Mouse (Mus musculus) ES-E14 (cell line): ENCODE results near the gene Hist1h2aa. TPM values are rescaled to one million over a fixed set of nuclear protein-coding genes. Genes with fewer than 3 reads are reported as not detected.

Source experiments
- DNase-seq: peaks from one replicate; pipeline ENCODE4 v3.0.0-alpha.2; 2013; ENCODE audit warnings: low read depth, low spot score
- H3K27ac ChIP-seq: 2 replicates; pipeline ENCODE4 v1.5.1; 2012; ENCODE audit warnings: low read depth, mild to moderate bottlenecking, low read length, moderate library complexity, mixed read lengths; ENCODE audit not compliant: poor library complexity, insufficient read depth, severe bottlenecking
- H3K36me3 ChIP-seq: 2 replicates; pipeline ENCODE4 v1.6.1; 2012; ENCODE audit warnings: mild to moderate bottlenecking, low read length, moderate library complexity, mixed read lengths; ENCODE audit not compliant: control insufficient read depth, poor library complexity, insufficient read depth, severe bottlenecking
- H3K4me1 ChIP-seq, 2 experiments: fragments of 150-350 bp in 1 of 2; sonication (generic) in 1 of 2; 2 replicates each; pipeline ENCODE4 v1.6.1; 2012; ENCODE audit warnings: low read length in 2 of 2, mild to moderate bottlenecking in 1 of 2, mixed read lengths in 1 of 2; ENCODE audit not compliant: control insufficient read depth in 2 of 2, insufficient read depth in 2 of 2, poor library complexity in 1 of 2
- H3K4me3 ChIP-seq, 2 experiments: fragments of 150-350 bp in 1 of 2; sonication (generic) in 1 of 2; 2 replicates each; pipeline ENCODE4 v1.5.1; 2012; ENCODE audit warnings: low read length in 2 of 2, low read depth in 1 of 2, mild to moderate bottlenecking in 1 of 2, mixed read lengths in 1 of 2; ENCODE audit not compliant: insufficient read depth in 1 of 2, poor library complexity in 1 of 2, severe bottlenecking in 1 of 2
- H3K9ac ChIP-seq: 2 replicates; pipeline ENCODE4 v1.6.1; 2012; ENCODE audit warnings: low read depth, mild to moderate bottlenecking, low read length, mixed read lengths; ENCODE audit not compliant: poor library complexity, insufficient read depth, severe bottlenecking
- H3K9me3 ChIP-seq: fragments of 150-350 bp; sonication (generic); 2 replicates; pipeline ENCODE4 v1.6.1; 2012; ENCODE audit warnings: low read depth, mild to moderate bottlenecking, low read length; ENCODE audit not compliant: control insufficient read depth, insufficient read depth
- CHD2 ChIP-seq: IDR thresholded peaks from 2 replicates; pipeline ENCODE4 v1.6.1; 2014; ENCODE audit warnings: mild to moderate bottlenecking, low read depth, low read length, inconsistent platforms
- HCFC1 ChIP-seq: IDR thresholded peaks from 2 replicates; pipeline ENCODE4 v1.6.1; 2012; ENCODE audit warnings: low read length, inconsistent platforms, borderline replicate concordance; ENCODE audit not compliant: insufficient read depth
- MAFK ChIP-seq: IDR thresholded peaks from 2 replicates; pipeline ENCODE4 v1.6.1; 2014; ENCODE audit warnings: mild to moderate bottlenecking, low read depth, low read length, inconsistent platforms; ENCODE audit not compliant: insufficient read depth
- ZC3H11A ChIP-seq: IDR thresholded peaks from 2 replicates; pipeline ENCODE4 v1.6.1; 2012; ENCODE audit warnings: low read depth, mild to moderate bottlenecking, inconsistent platforms, low read length, borderline replicate concordance
- ZNF384 ChIP-seq: IDR thresholded peaks from 2 replicates; pipeline ENCODE4 v1.6.1; 2012; ENCODE audit warnings: low read depth, low read length, inconsistent platforms
- in situ Hi-C, 2 experiments: fragments of 600-800 bp; cut with MboI; formaldehyde crosslinking; loops; one replicate each; pipeline ENCODE4 v1.15.1; 2025; ENCODE audit warnings: low sequenced_read_pairs in 2 of 2, inconsistent platforms in 1 of 2; ENCODE audit not compliant: unreplicated experiment in 2 of 2
- total RNA-seq: library from RNA; depleted of rRNA; stranded (reverse); fragments of 300-350 nt; gene quantifications from 2 replicates; pipeline ENCODE4 v1.2.3, GENCODE M21; 2012

Gene Hist1h2aa
- total RNA-seq, 1 experiment: 167 TPM

DNA sequence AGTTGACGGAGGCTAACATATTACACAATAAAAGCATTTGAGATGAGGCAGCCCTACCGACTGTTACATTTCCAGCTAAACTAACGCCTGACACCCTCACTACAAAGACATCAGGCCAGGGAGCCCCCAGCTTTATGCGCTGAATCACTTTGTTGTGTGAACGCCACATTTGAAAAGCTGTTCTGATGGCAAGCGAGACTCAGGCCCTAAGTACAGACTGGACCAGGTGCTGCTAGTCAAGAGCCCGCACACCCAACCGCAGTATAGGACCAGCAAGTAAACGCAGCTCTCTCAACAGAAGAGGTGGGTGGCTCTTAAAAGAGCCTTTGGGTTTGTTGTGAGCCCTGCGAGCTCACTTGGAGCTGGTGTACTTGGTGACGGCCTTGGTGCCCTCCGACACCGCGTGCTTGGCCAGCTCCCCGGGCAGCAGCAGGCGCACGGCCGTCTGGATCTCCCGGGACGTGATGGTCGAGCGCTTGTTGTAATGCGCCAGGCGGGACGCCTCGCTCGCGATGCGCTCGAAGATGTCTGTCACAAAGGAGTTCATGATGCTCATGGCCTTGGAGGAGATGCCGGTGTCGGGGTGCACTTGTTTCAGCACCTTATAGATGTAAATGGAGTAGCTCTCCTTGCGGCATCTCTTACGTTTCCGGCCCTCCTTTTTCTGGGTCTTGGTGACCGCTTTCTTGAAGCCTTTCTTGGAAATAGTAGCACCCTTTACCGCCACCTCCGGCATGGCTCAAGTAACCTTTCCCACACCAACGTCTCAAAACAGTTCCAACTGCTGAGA lies 646 bp upstream of the Hist1h2aa start, which contains the start of gene Hist1h2ba:
Hist1h2ba (minus strand) TSS at position 736 of the 790 bp plus-strand sequence.
- H3K9me3 ChIP-seq: no peaks in the 10 kb centered on the region
- H3K27ac ChIP-seq: no peak within 1 kb of the TSS
- peaks cover 0 to 6% of the 10 kb centered on the region in 2 experiments; a peak in 1 of 4 replicates for H3K4me1 ChIP-seq
- DNase-seq: peak; percentile 8
- TF ChIP-seq HCFC1 (no peak), MAFK (no peak), ZC3H11A (no peak), CHD2 (no peak), ZNF384 (no peak)
- no peaks in the 10 kb centered on the region for H3K36me3 ChIP-seq
- H3K9ac ChIP-seq: no peak within 1 kb of the TSS
- peak within 1 kb of the TSS; percentile 3 to 47; a peak in 2 of 4 replicates for H3K4me3 ChIP-seq
- in situ Hi-C loops: no loop called here

DNA sequence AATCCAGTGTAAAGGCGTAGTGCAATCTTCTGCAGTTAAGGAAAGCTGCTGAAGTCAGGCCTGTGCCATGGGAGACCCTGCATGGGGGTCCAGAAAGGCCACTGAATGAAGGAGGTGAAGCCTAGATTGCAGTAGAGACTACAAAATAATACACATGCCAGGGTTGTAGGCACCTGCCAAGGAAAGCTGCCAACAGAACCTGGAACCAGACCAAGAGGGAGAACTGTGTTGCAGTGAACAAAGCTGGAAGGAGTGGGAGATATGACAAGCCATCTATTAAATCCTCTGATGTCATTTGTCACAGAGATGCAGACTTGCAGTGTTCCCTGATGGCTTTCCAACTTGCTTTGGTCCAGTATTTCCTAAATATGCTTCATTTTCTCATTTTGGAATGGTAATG lies 4.4 kb downstream of the Hist1h2aa start:
- peaks cover 0 to 6% of the 10 kb centered on the region in 2 experiments; a peak in 1 of 4 replicates for H3K4me1 ChIP-seq
- no peak for TF ChIP-seq CHD2
- no peak for TF ChIP-seq HCFC1
- no peak for TF ChIP-seq ZNF384
- TF ChIP-seq MAFK: no peak
- no peak for TF ChIP-seq ZC3H11A
- H3K4me3 ChIP-seq: no peak overlapping the region

DNA sequence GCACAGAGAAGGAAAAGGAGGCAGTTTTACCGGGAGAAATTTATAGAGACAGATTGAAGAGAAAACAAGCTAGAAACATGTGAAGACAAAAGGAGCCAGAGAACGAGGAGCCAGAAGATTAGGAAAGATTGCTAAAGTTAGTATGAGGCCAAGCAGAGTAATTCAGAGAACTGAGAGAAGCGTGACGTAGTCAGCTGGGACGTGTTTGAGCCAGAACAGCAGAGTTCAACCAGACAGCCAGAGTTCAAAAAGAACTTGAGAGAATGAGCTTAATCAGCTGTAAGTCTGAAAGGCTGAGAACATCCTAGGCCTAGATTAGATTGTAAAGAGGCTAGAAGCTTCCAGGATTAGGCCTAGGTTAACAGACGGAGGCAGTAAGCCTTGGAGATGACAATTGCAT lies 6.0 kb downstream of the Hist1h2aa start:
- DNase-seq: no peak
- H3K36me3 ChIP-seq: no peaks in the 10 kb centered on the region
- H3K9me3 ChIP-seq: no peaks in the 10 kb centered on the region
- H3K27ac ChIP-seq: no peak overlapping the region
- H3K4me3 ChIP-seq: no peak overlapping the region
- H3K4me1 ChIP-seq: no peaks in the 10 kb centered on the region
- TF ChIP-seq MAFK (no peak), HCFC1 (no peak), CHD2 (no peak), ZNF384 (no peak), ZC3H11A (no peak)
- no peak overlapping the region for H3K9ac ChIP-seq
- in situ Hi-C loops: no loop called here

More for the DNA sequence above, 4.4 kb downstream of the Hist1h2aa start:
- no peaks in the 10 kb centered on the region for H3K36me3 ChIP-seq
- H3K9ac ChIP-seq: no peak overlapping the region
- DNase-seq: no peak
- in situ Hi-C loops: no loop called here
- no peak overlapping the region for H3K27ac ChIP-seq
- H3K9me3 ChIP-seq: no peaks in the 10 kb centered on the region

DNA sequence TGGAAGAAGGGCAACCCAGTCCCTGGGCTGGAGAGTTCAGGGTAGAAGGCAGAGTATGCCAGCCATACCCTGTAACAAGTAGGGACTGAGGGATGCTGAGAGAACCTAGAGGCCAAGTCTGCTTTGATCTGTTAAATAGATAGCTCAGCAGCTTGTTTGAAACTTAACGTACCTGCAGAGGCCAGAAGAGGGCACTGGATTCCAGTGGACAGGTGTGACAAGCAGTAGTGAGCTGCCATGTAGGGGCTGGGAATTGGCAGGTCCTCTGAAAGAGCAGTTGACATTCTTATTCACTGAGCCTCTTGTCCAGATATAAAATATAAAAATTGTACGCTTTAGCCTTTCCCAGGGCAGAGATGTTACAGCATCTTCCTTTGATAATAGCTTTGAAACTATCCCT lies 8.6 kb downstream of the Hist1h2aa start:
- Histone ChIP-seq H3K9me3 (no peaks in the 10 kb centered on the region), H3K4me3 (no peak overlapping the region), H3K4me1 (no peaks in the 10 kb centered on the region), H3K36me3 (no peaks in the 10 kb centered on the region), H3K27ac (no peak overlapping the region), H3K9ac (no peak overlapping the region)
- in situ Hi-C loops: no loop called here
- TF ChIP-seq HCFC1 (no peak), MAFK (0 out of 2 replicates have a peak, but pooled peaks have one; percentile 24), ZC3H11A (peak; percentile 56; the same call in 1 of the 2 replicates)
- no peak for DNase-seq

DNA sequence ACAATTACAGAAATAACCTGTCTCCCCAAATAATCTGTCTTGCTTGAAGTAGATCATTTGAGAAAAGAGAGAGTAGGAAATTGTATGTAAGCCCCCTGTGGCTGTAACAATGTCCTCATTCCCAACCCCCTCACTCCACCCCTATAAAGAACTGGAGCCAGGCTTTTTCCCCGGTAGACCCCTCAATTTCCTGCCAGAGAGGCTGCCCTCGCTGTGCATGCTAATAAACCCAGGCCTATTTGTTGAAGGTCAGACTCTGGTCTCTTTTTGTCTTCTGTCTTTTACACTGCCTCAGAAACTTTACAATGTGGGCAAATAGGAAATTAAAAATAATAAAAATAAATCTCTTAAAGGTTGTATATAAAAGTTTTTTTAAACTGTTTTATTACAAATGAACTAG lies 12.0 kb downstream of the Hist1h2aa start:
- Histone ChIP-seq H3K4me1 (no peaks in the 10 kb centered on the region), H3K27ac (no peak overlapping the region), H3K9me3 (no peaks in the 10 kb centered on the region), H3K36me3 (no peaks in the 10 kb centered on the region), H3K9ac (no peak overlapping the region), H3K4me3 (no peak overlapping the region)
- no peak for DNase-seq
- in situ Hi-C loops: no loop called here
- no peak for TF ChIP-seq CHD2
- TF ChIP-seq HCFC1: no peak
- TF ChIP-seq ZC3H11A: no peak
- no peak for TF ChIP-seq ZNF384
- TF ChIP-seq MAFK: no peak
